Mouse (Mus musculus): ENCODE results near the gene Rab1b. TPM values are rescaled to one million over a fixed set of nuclear protein-coding genes. Genes with fewer than 3 reads are reported as not detected.

The Rab1b gene
- polyA plus RNA-seq, 1 experiment from 2014 or later, result 220 TPM

DNA sequence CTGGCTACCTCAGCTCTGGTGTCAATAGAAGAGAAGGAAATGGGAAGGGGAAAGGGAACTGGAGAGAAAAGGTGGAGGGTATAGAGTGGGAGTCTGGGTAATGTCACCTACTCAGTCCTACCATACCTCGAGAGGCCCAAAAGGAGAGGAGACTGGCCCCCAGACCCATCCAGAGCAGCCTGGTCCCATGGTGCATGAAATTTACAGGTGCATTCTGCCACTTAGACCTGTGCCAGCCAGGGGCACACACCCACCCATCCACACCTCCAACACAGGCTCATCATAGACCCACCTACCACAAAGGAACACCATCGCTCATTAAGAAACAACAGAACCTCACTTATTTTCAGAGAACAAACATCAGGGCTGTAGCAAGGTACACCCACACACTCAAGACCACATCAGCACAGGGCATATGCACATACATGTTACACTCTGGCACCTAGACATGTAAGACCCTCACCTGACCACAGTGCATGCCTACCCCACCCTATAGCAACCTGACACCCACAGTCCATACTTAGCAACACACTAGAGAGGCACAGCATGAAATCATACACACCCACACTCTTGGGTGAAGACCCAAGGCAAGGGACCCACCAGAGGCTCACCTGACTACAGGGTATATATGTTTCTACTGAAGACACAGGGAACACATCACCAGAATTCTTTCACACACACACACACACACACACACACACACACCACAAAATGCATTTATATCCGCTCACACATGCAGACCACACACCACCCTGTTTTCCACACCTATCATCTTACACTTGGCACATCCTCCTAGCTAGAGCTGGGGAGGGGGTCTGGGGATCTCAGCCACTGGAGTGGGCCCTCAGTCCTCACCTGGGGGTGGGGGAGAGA lies 22.7 kb downstream of the Rab1b start:
- no peak overlapping the region for H3K9ac ChIP-seq
- no peak overlapping the region for H3K27ac ChIP-seq (replicated peaks)
- no peaks in the 10 kb centered on the region for H3K9me3 ChIP-seq
- peaks cover 23% of the 10 kb centered on the region for H3K4me1 ChIP-seq
- ATAC-seq (ENCODE audit: extremely low read depth, insufficient number of reproducible peaks, low FRiP score, low TSS enrichment), result no peak
- peak overlapping the region; percentile 62 for H3K4me3 ChIP-seq
- H3K4me2 ChIP-seq, result peak overlapping the region; percentile 89; the same call in 1 of the 2 replicates
- 53% methylated on average over 3 of the region's 3 CpGs for WGBS
- no peaks in the 10 kb centered on the region; the same call in 1 of the 2 replicates for H3K36me3 ChIP-seq
- peaks cover 75% of the 10 kb centered on the region for H3K27me3 ChIP-seq (replicated peaks)

GRCm38 (mm10) chr19:5082596-5082995 lies 24.3 kb downstream of the Rab1b start:
- no peak overlapping the region for H3K4me2 ChIP-seq
- WGBS, result 55% methylated on average over 24 of the region's 24 CpGs
- no peak for ATAC-seq (ENCODE audit: extremely low read depth, insufficient number of reproducible peaks, low FRiP score, low TSS enrichment)
- no peak overlapping the region for H3K27ac ChIP-seq (replicated peaks)
- peaks cover 78% of the 10 kb centered on the region for H3K27me3 ChIP-seq (replicated peaks)
- peaks cover 17% of the 10 kb centered on the region for H3K4me1 ChIP-seq
- no peaks in the 10 kb centered on the region for H3K9me3 ChIP-seq
- no peaks in the 10 kb centered on the region for H3K36me3 ChIP-seq
- no peak overlapping the region for H3K9ac ChIP-seq
- no peak overlapping the region for H3K4me3 ChIP-seq

DNA sequence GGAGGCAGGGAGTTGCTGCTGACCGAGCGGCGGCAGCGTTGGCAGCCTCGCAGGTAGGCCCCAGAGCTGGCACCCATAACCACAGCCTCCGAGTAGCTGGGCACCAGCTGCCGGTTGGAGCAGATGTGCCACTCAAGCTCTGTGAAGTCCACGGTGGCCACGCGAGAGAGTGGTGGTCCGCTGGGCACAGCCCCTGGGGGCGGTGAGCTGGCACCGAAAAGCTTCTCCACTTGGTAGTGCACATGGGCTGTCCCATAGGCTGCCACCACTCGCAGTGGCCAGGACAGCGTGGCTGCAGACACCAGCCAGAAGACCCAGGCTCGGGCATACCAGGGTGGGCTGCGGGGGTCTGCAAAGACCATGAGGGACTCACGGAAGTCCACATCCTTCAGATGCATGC lies 24.9 kb downstream of the Rab1b start:
- ATAC-seq (ENCODE audit: extremely low read depth, insufficient number of reproducible peaks, low FRiP score, low TSS enrichment), result no peak
- peaks cover 12% of the 10 kb centered on the region; the same call in 1 of the 2 replicates for H3K4me1 ChIP-seq
- no peak overlapping the region for H3K9ac ChIP-seq
- no peak overlapping the region for H3K4me3 ChIP-seq
- no peak overlapping the region for H3K4me2 ChIP-seq
- no peaks in the 10 kb centered on the region for H3K36me3 ChIP-seq
- H3K27ac ChIP-seq (replicated peaks), result no peak overlapping the region
- peaks cover 78% of the 10 kb centered on the region for H3K27me3 ChIP-seq (replicated peaks)
- H3K9me3 ChIP-seq, result no peaks in the 10 kb centered on the region
- WGBS, result 54% methylated on average over 18 of the region's 18 CpGs

GRCm38 (mm10) chr19:5079279-5079678 lies 27.6 kb downstream of the Rab1b start:
- no peaks in the 10 kb centered on the region for H3K9me3 ChIP-seq
- H3K9ac ChIP-seq, result no peak overlapping the region
- 85% methylated on average over 1 of the region's 1 CpGs for WGBS
- no peak overlapping the region for H3K4me3 ChIP-seq
- peaks cover 65% of the 10 kb centered on the region for H3K27me3 ChIP-seq (replicated peaks)
- H3K4me2 ChIP-seq, result no peak overlapping the region
- no peaks in the 10 kb centered on the region for H3K36me3 ChIP-seq
- H3K4me1 ChIP-seq, result no peaks in the 10 kb centered on the region
- no peak for ATAC-seq (ENCODE audit: extremely low read depth, insufficient number of reproducible peaks, low FRiP score, low TSS enrichment)
- no peak overlapping the region for H3K27ac ChIP-seq (replicated peaks)

DNA sequence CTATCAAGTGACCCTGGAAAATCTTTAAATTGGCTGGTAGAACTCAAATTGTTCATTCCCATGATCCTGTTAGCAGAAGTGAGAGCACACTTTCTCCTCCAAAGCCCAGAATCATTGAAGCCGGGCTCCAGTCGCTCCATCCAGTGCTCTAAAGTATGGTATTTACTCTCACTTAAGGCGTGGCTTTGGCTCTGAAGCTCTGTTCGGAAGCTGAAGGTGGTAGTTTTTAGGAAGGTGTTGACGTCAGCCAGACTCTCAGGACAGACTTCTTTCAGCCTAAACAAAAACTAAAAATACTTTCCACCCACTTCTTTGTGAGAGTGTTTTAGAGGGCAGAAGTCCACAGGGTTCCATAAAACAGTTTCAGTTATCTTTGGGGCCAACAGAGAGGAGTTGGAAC lies 33.4 kb downstream of the Rab1b start:
- no peak for ATAC-seq (ENCODE audit: extremely low read depth, insufficient number of reproducible peaks, low FRiP score, low TSS enrichment)
- H3K4me2 ChIP-seq, result no peak overlapping the region
- WGBS, result 30% methylated on average over 5 of the region's 5 CpGs
- H3K27ac ChIP-seq (replicated peaks), result no peak overlapping the region
- peaks cover 54% of the 10 kb centered on the region for H3K27me3 ChIP-seq (replicated peaks)
- H3K9me3 ChIP-seq, result no peaks in the 10 kb centered on the region
- H3K4me1 ChIP-seq, result peaks cover 46% of the 10 kb centered on the region
- H3K4me3 ChIP-seq, result no peak overlapping the region
- H3K36me3 ChIP-seq, result no peaks in the 10 kb centered on the region
- H3K9ac ChIP-seq, result no peak overlapping the region; the same call in 1 of the 2 replicates

DNA sequence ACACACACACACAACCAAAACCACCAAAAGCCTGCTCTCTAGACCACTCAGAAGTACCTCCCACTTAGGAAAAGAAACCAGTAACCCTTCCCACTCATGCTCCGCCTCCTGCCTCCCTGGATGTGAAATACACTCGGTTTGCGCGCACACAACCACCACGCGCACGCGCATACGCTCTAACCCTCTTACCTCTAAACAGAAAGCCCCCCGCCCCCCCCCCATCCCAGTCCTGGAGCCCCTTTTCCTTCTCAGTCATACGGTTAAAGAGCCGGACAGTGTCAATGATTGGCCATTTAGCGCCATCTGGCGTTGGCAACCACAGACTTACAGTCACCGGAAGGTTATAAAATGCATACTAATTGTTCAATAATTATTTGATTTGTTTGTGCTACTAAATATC lies 33.8 kb downstream of the Rab1b start:
- Histone ChIP-seq H3K9me3 (no peaks in the 10 kb centered on the region), H3K9ac (no peak overlapping the region), H3K4me3 (peak overlapping the region; percentile 59), H3K36me3 (no peaks in the 10 kb centered on the region), H3K4me1 (peaks cover 50% of the 10 kb centered on the region), H3K4me2 (peak overlapping the region; percentile 84), H3K27me3 (replicated peaks) (peaks cover 55% of the 10 kb centered on the region), H3K27ac (replicated peaks) (peak overlapping the region; percentile 76; the same call in 1 of the 2 replicates)
- WGBS, result 1% methylated on average over 15 of the region's 15 CpGs
- no peak for ATAC-seq (ENCODE audit: extremely low read depth, insufficient number of reproducible peaks, low FRiP score, low TSS enrichment)

- H3K4me1 ChIP-seq, result peaks cover 56% of the 10 kb centered on the region
- H3K36me3 ChIP-seq, result no peaks in the 10 kb centered on the region
- 2% methylated on average over 20 of the region's 20 CpGs for WGBS
These were observed 34.4 kb downstream of the Rab1b start for GRCm38 (mm10) chr19:5072389-5073019.

GRCm38 (mm10) chr19:5071545-5072369 lies 35.1 kb downstream of the Rab1b start:
- Histone ChIP-seq H3K4me3 (peak overlapping the region; percentile 59), H3K9me3 (no peaks in the 10 kb centered on the region), H3K9ac (peak overlapping the region; percentile 80), H3K27me3 (replicated peaks) (peaks cover 54% of the 10 kb centered on the region), H3K27ac (replicated peaks) (peak overlapping the region; percentile 76), H3K4me1 (peaks cover 63% of the 10 kb centered on the region), H3K36me3 (no peaks in the 10 kb centered on the region), H3K4me2 (peak overlapping the region; percentile 84)
- peak; percentile 67 for ATAC-seq (ENCODE audit: extremely low read depth, insufficient number of reproducible peaks, low FRiP score, low TSS enrichment)
- WGBS, result 2% methylated on average over 40 of the region's 40 CpGs

More at GRCm38 (mm10) chr19:5072389-5073019, 34.4 kb downstream of the Rab1b start:
- H3K27me3 ChIP-seq (replicated peaks), result peaks cover 54% of the 10 kb centered on the region
- peak overlapping the region; percentile 76 for H3K27ac ChIP-seq (replicated peaks)
- ATAC-seq (ENCODE audit: extremely low read depth, insufficient number of reproducible peaks, low FRiP score, low TSS enrichment), result no peak
- peak overlapping the region; percentile 59 for H3K4me3 ChIP-seq
- H3K9ac ChIP-seq, result peak overlapping the region; percentile 80
- no peaks in the 10 kb centered on the region for H3K9me3 ChIP-seq
- peak overlapping the region; percentile 84 for H3K4me2 ChIP-seq

GRCm38 (mm10) chr19:5071077-5071476 lies 35.8 kb downstream of the Rab1b start:
- H3K4me2 ChIP-seq, result peak overlapping the region; percentile 84
- peaks cover 65% of the 10 kb centered on the region for H3K4me1 ChIP-seq
- H3K4me3 ChIP-seq, result peak overlapping the region; percentile 59
- H3K27ac ChIP-seq (replicated peaks), result peak overlapping the region; percentile 76
- ATAC-seq (ENCODE audit: extremely low read depth, insufficient number of reproducible peaks, low FRiP score, low TSS enrichment), result no peak
- H3K9me3 ChIP-seq, result no peaks in the 10 kb centered on the region
- H3K36me3 ChIP-seq, result no peaks in the 10 kb centered on the region
- H3K27me3 ChIP-seq (replicated peaks), result peaks cover 54% of the 10 kb centered on the region
- H3K9ac ChIP-seq, result peak overlapping the region; percentile 80
- WGBS, result 19% methylated on average over 11 of the region's 11 CpGs

- H3K4me1 ChIP-seq, result peaks cover 72% of the 10 kb centered on the region
- peak overlapping the region; percentile 80 for H3K9ac ChIP-seq
- peak overlapping the region; percentile 59 for H3K4me3 ChIP-seq
- ATAC-seq (ENCODE audit: extremely low read depth, insufficient number of reproducible peaks, low FRiP score, low TSS enrichment), result no peak
- no peaks in the 10 kb centered on the region for H3K36me3 ChIP-seq
- 0 out of 2 replicates have a peak overlapping the region, but pooled peaks have one; percentile 3 for H3K27ac ChIP-seq (replicated peaks)
- H3K9me3 ChIP-seq, result no peaks in the 10 kb centered on the region
- H3K4me2 ChIP-seq, result peak overlapping the region; percentile 84
- H3K27me3 ChIP-seq (replicated peaks), result peaks cover 49% of the 10 kb centered on the region
- 69% methylated on average over 7 of the region's 7 CpGs for WGBS
These were observed 36.9 kb downstream of the Rab1b start for GRCm38 (mm10) chr19:5069978-5070377.

GRCm38 (mm10) chr19:5069486-5069885 lies 37.4 kb downstream of the Rab1b start:
- Histone ChIP-seq H3K9me3 (no peaks in the 10 kb centered on the region), H3K4me2 (peak overlapping the region; percentile 84), H3K4me1 (peaks cover 76% of the 10 kb centered on the region), H3K27me3 (replicated peaks) (peaks cover 44% of the 10 kb centered on the region), H3K4me3 (peak overlapping the region; percentile 62; the same call in 1 of the 2 replicates), H3K9ac (peak overlapping the region; percentile 80; the same call in 1 of the 2 replicates), H3K27ac (replicated peaks) (no peak overlapping the region), H3K36me3 (no peaks in the 10 kb centered on the region)
- 77% methylated on average over 5 of the region's 5 CpGs for WGBS
- ATAC-seq (ENCODE audit: extremely low read depth, insufficient number of reproducible peaks, low FRiP score, low TSS enrichment), result no peak
